Mouse (Mus musculus): ENCODE measurements around the gene Prss44. TPM values are rescaled to one million over a fixed set of nuclear protein-coding genes. Genes with fewer than 3 reads are reported as not detected.

Gene Prss44
- not detected in 2 replicates for total RNA-seq (2014; rRNA removed)
- not detected in 2 replicates for polyA plus RNA-seq (2015; fragmentation: Nextera tagmentation; extraction: Ambion mirVana)

DNA sequence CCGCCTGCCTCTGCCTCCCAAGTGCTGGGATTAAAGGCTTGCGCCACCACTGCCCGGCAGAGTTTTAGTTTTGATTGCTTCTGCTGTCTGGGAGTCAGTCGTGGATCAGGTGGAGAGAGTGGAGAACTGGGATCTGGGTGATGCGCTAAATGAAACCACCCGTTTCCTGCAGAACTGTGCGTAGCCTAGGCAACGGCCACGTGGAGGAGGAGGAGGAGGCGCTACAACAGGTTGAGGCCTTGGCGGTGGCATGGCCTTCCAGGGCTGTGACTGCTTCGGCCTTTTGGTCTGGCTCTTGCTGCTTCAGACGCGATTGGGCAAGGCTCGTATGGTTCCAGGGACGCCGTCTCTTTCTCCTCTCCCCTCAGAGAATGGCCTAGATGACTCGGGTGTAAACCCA, at the start of gene Prss44:
Prss44 (plus strand) TSS at position 206 of the 400 bp plus-strand sequence.
- Histone ChIP-seq H3K9me3 (ENCODE audit: low read length) (no peaks in the 10 kb centered on the region), H3K27me3 (ENCODE audit: insufficient read depth, low read length) (no peaks in the 10 kb centered on the region), H3K27ac (ENCODE audit: low read depth, low read length) (no peak within 1 kb of the TSS), H3K4me1 (ENCODE audit: insufficient read depth, low read length) (no peaks in the 10 kb centered on the region), H3K36me3 (ENCODE audit: insufficient read depth, low read length) (no peaks in the 10 kb centered on the region), H3K4me3 (ENCODE audit: low read depth, low read length) (no peak within 1 kb of the TSS), H3K9ac (replicated peaks; ENCODE audit: low read length, poor library complexity, severe bottlenecking) (no peak within 1 kb of the TSS), H3K4me2 (ENCODE audit: low read depth, low read length, poor library complexity, severe bottlenecking) (no peak within 1 kb of the TSS)
- DNase-seq (ENCODE audit: low spot score) (no peak), ATAC-seq (ENCODE audit: low FRiP score) (no peak)
- WGBS = 71% methylated on average over 18 of the region's 18 CpGs
- no peak for TF ChIP-seq CTCF (IDR thresholded peaks at IDR 0.05)

- Histone ChIP-seq H3K4me2 (ENCODE audit: low read depth, low read length, poor library complexity, severe bottlenecking) (no peak overlapping the region), H3K27me3 (ENCODE audit: insufficient read depth, low read length) (no peaks in the 10 kb centered on the region), H3K36me3 (ENCODE audit: insufficient read depth, low read length) (no peaks in the 10 kb centered on the region), H3K4me1 (ENCODE audit: insufficient read depth, low read length) (no peaks in the 10 kb centered on the region), H3K4me3 (ENCODE audit: low read depth, low read length) (no peak overlapping the region), H3K27ac (ENCODE audit: low read depth, low read length) (no peak overlapping the region), H3K9me3 (ENCODE audit: low read length) (no peaks in the 10 kb centered on the region), H3K9ac (replicated peaks; ENCODE audit: low read length, poor library complexity, severe bottlenecking) (no peak overlapping the region)
- no peak for ATAC-seq (ENCODE audit: low FRiP score)
- WGBS = 96% methylated on average over 10 of the region's 10 CpGs
- DNase-seq (ENCODE audit: low spot score) = no peak
- TF ChIP-seq CTCF (IDR thresholded peaks at IDR 0.05) = no peak
Measured at GRCm38 (mm10) chr9:110772336-110772735, 41.5 kb upstream of the Prss44 start.

- ATAC-seq (ENCODE audit: low FRiP score) (no peak), DNase-seq (ENCODE audit: low spot score) (no peak)
- H3K27ac ChIP-seq (ENCODE audit: low read depth, low read length) = no peak overlapping the region
- H3K4me1 ChIP-seq (ENCODE audit: insufficient read depth, low read length) = 0 out of 2 replicates have a peak, but pooled peaks cover 2% of the 10 kb centered on the region
- 80% methylated on average over 15 of the region's 15 CpGs for WGBS
- H3K27me3 ChIP-seq (ENCODE audit: insufficient read depth, low read length) = no peaks in the 10 kb centered on the region
- H3K36me3 ChIP-seq (ENCODE audit: insufficient read depth, low read length) = no peaks in the 10 kb centered on the region
- no peak overlapping the region for H3K4me3 ChIP-seq (ENCODE audit: low read depth, low read length)
- no peak overlapping the region for H3K9ac ChIP-seq (replicated peaks; ENCODE audit: low read length, poor library complexity, severe bottlenecking)
- no peaks in the 10 kb centered on the region for H3K9me3 ChIP-seq (ENCODE audit: low read length)
- no peak overlapping the region for H3K4me2 ChIP-seq (ENCODE audit: low read depth, low read length, poor library complexity, severe bottlenecking)
- TF ChIP-seq CTCF (IDR thresholded peaks at IDR 0.05) = no peak
Measured at GRCm38 (mm10) chr9:110774403-110775268, 39.2 kb upstream of the Prss44 start.

GRCm38 (mm10) chr9:110775269-110776022, 38.3 kb upstream of the Prss44 start:
- ATAC-seq (ENCODE audit: low FRiP score) (no peak), DNase-seq (ENCODE audit: low spot score) (no peak)
- H3K27ac ChIP-seq (ENCODE audit: low read depth, low read length) = no peak overlapping the region
- no peak overlapping the region for H3K4me2 ChIP-seq (ENCODE audit: low read depth, low read length, poor library complexity, severe bottlenecking)
- no peaks in the 10 kb centered on the region for H3K9me3 ChIP-seq (ENCODE audit: low read length)
- no peak overlapping the region for H3K9ac ChIP-seq (replicated peaks; ENCODE audit: low read length, poor library complexity, severe bottlenecking)
- WGBS = 81% methylated on average over 10 of the region's 10 CpGs
- no peak overlapping the region for H3K4me3 ChIP-seq (ENCODE audit: low read depth, low read length)
- no peak for TF ChIP-seq CTCF (IDR thresholded peaks at IDR 0.05)
- H3K27me3 ChIP-seq (ENCODE audit: insufficient read depth, low read length) = no peaks in the 10 kb centered on the region
- H3K36me3 ChIP-seq (ENCODE audit: insufficient read depth, low read length) = no peaks in the 10 kb centered on the region
- 0 out of 2 replicates have a peak, but pooled peaks cover 2% of the 10 kb centered on the region for H3K4me1 ChIP-seq (ENCODE audit: insufficient read depth, low read length)

GRCm38 (mm10) chr9:110778100-110778499, 35.7 kb upstream of the Prss44 start:
- H3K9ac ChIP-seq (replicated peaks; ENCODE audit: low read length, poor library complexity, severe bottlenecking) = no peak overlapping the region
- no peak overlapping the region for H3K27ac ChIP-seq (ENCODE audit: low read depth, low read length)
- no peak for ATAC-seq (ENCODE audit: low FRiP score)
- H3K27me3 ChIP-seq (ENCODE audit: insufficient read depth, low read length) = no peaks in the 10 kb centered on the region
- WGBS = 88% methylated on average over 1 of the region's 1 CpGs
- no peak overlapping the region for H3K4me2 ChIP-seq (ENCODE audit: low read depth, low read length, poor library complexity, severe bottlenecking)
- H3K4me1 ChIP-seq (ENCODE audit: insufficient read depth, low read length) = 0 out of 2 replicates have a peak, but pooled peaks cover 2% of the 10 kb centered on the region
- no peaks in the 10 kb centered on the region for H3K36me3 ChIP-seq (ENCODE audit: insufficient read depth, low read length)
- H3K4me3 ChIP-seq (ENCODE audit: low read depth, low read length) = no peak overlapping the region
- no peaks in the 10 kb centered on the region for H3K9me3 ChIP-seq (ENCODE audit: low read length)
- no peak for TF ChIP-seq CTCF (IDR thresholded peaks at IDR 0.05)
- DNase-seq (ENCODE audit: low spot score) = peak; percentile 35
